Mouse (Mus musculus) midbrain, embryonic 14.5 days (tissue): ENCODE measurements around the gene Olfr275. TPM values are rescaled to one million over a fixed set of nuclear protein-coding genes. Genes with fewer than 3 reads are reported as not detected.
"Not testable (repeated sequence)": the region's sequence is repeated elsewhere in the genome, so short reads cannot be mapped to it uniquely, and the experiment has no call there.

Experiments
- ATAC-seq: fragments of 200-750 bp; cut with Nextera tagmentation; 2 replicates; pipeline ENCODE4 v1.8.0; 2017; ENCODE audit warnings: moderate number of reproducible peaks, moderate library complexity; ENCODE audit not compliant: low FRiP score, low TSS enrichment
- DNase-seq: peaks from one replicate; pipeline ENCODE4 v3.0.0-alpha.2; 2015
- H3K27ac ChIP-seq: fragments of 300-500 bp; sonication (generic); replicated peaks from 2 replicates; pipeline ENCODE4 v1.5.1; 2014; ENCODE audit warnings: mild to moderate bottlenecking, low read depth, low read length, moderate library complexity
- H3K27me3 ChIP-seq: fragments of 300-500 bp; sonication (generic); 2 replicates; pipeline ENCODE4 v1.6.1; 2014; ENCODE audit warnings: low read length, control low read depth, mixed read lengths; ENCODE audit not compliant: control insufficient read depth, insufficient read depth
- H3K36me3 ChIP-seq: fragments of 300-500 bp; sonication (generic); 2 replicates; pipeline ENCODE4 v1.6.1; 2014; ENCODE audit warnings: low read length, control low read depth; ENCODE audit not compliant: control insufficient read depth, insufficient read depth
- H3K4me1 ChIP-seq: fragments of 300-500 bp; sonication (generic); 2 replicates; pipeline ENCODE4 v1.6.1; 2014; ENCODE audit warnings: mild to moderate bottlenecking, antibody characterized with exemption, low read length, control low read depth; ENCODE audit not compliant: control insufficient read depth, insufficient read depth
- H3K4me2 ChIP-seq: fragments of 300-500 bp; sonication (generic); 2 replicates; pipeline ENCODE4 v1.6.1; 2014; ENCODE audit warnings: mild to moderate bottlenecking, low read length, moderate library complexity
- H3K4me3 ChIP-seq: fragments of 300-500 bp; sonication (generic); replicated peaks from 2 replicates; pipeline ENCODE4 v1.5.1; 2014; ENCODE audit warnings: low read depth, low read length
- H3K9ac ChIP-seq: fragments of 300-500 bp; sonication (generic); replicated peaks from 2 replicates; pipeline ENCODE4 v1.6.1; 2014; ENCODE audit warnings: mild to moderate bottlenecking, low read length, moderate library complexity
- H3K9me3 ChIP-seq: fragments of 300-500 bp; sonication (generic); 2 replicates; pipeline ENCODE4 v1.6.1; 2016; ENCODE audit warnings: low read length, control low read depth, mixed read lengths; ENCODE audit not compliant: control insufficient read depth
- WGBS: fragments of 180-500 bp; shearing (Covaris S2); extraction: QIAGEN DNeasy Blood & Tissue Kit; methylation state at CpG from one replicate; pipeline ENCODE4 v1.1.7; 2014; 5-methylcytosine and 5-hydroxymethylcytosine counted together
- polyA plus RNA-seq: library from polyadenylated mRNA; unstranded; fragments of >200 nt; fragmentation: Nextera tagmentation; extraction: Ambion mirVana; gene quantifications from 2 replicates; pipeline ENCODE4 v1.2.1, GENCODE M21; 2014

Olfr275 gene
- polyA plus RNA-seq, result not detected in 2 replicates

- H3K27ac ChIP-seq, result no peak within 1 kb of the TSS
- no peaks in the 10 kb centered on the region for H3K4me1 ChIP-seq
- no peaks in the 10 kb centered on the region for H3K9me3 ChIP-seq
- H3K9ac ChIP-seq, result no peak within 1 kb of the TSS
- ATAC-seq (no peak), DNase-seq (no peak)
- no peaks in the 10 kb centered on the region for H3K36me3 ChIP-seq
- no peak within 1 kb of the TSS for H3K4me2 ChIP-seq
- no peaks in the 10 kb centered on the region for H3K27me3 ChIP-seq
- no peak within 1 kb of the TSS for H3K4me3 ChIP-seq
- 87% methylated on average over 2 of the region's 2 CpGs for WGBS
Observed at GRCm38 (mm10) chr4:52814304-52814703, at the start of gene Olfr275. Gene Olfr275 (plus strand): TSS chr4:52814604.

GRCm38 (mm10) chr4:52765612-52766011 lies 48.8 kb upstream of the Olfr275 start:
- DNase-seq (no peak), ATAC-seq (no peak)
- H3K27ac ChIP-seq, result no peak overlapping the region
- no peak overlapping the region for H3K9ac ChIP-seq
- no peaks in the 10 kb centered on the region for H3K36me3 ChIP-seq
- H3K4me1 ChIP-seq, result no peaks in the 10 kb centered on the region
- H3K4me2 ChIP-seq, result no peak overlapping the region
- H3K4me3 ChIP-seq, result no peak overlapping the region
- H3K9me3 ChIP-seq, result no peaks in the 10 kb centered on the region
- WGBS, result 92% methylated on average over 6 of the region's 6 CpGs
- no peaks in the 10 kb centered on the region for H3K27me3 ChIP-seq

DNA sequence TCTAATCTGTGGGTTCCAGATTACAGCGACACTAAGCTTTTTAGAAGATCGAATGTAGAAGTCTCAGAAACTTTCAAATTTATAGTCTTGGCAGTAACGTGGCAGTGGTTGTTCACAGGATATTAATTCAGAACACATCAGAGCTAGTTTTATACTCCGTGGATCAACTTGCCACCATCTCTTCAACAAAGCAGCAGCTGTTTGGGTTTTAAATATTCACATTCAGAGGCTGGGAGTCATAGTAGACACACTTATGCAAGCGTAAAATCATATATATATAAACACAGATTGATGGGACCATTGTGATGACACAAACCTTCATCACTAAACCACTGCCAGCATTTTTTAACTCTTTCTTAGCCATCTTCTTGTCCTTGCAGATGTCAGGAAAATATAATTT lies 42.2 kb upstream of the Olfr275 start:
- Histone ChIP-seq H3K4me1 (no peaks in the 10 kb centered on the region), H3K36me3 (no peaks in the 10 kb centered on the region), H3K9ac (no peak overlapping the region), H3K27ac (no peak overlapping the region), H3K4me2 (no peak overlapping the region), H3K27me3 (no peaks in the 10 kb centered on the region), H3K9me3 (no peaks in the 10 kb centered on the region), H3K4me3 (no peak overlapping the region)
- WGBS, result 73% methylated on average over 5 of the region's 5 CpGs
- no peak for DNase-seq
- ATAC-seq, result no peak

DNA sequence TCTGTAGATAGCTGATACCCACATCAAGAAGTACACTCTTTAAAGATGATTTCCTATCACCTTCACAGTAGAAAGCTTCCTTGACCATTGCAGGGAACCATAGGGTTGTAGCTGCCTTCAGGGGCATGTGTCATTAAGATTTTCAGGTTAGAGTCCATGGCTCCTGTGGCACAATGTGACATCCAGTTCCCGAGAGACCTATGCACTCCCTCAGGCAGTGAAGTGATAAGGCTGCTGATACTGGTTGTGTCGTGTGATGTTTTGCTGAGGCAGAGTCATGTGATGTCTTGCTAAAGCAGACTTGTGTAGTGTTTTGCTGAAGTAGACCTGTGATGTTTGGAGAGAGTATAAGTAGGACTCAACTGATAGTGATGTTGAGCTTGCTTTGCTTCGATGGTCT lies 14.4 kb upstream of the Olfr275 start:
- 87% methylated on average over 3 of the region's 3 CpGs for WGBS
- ATAC-seq (no peak), DNase-seq (no peak)
- no peaks in the 10 kb centered on the region for H3K36me3 ChIP-seq
- H3K4me2 ChIP-seq, result no peak overlapping the region
- no peaks in the 10 kb centered on the region for H3K9me3 ChIP-seq
- no peak overlapping the region for H3K9ac ChIP-seq
- H3K4me1 ChIP-seq, result no peaks in the 10 kb centered on the region
- H3K27ac ChIP-seq, result no peak overlapping the region
- H3K4me3 ChIP-seq, result no peak overlapping the region
- no peaks in the 10 kb centered on the region for H3K27me3 ChIP-seq

DNA sequence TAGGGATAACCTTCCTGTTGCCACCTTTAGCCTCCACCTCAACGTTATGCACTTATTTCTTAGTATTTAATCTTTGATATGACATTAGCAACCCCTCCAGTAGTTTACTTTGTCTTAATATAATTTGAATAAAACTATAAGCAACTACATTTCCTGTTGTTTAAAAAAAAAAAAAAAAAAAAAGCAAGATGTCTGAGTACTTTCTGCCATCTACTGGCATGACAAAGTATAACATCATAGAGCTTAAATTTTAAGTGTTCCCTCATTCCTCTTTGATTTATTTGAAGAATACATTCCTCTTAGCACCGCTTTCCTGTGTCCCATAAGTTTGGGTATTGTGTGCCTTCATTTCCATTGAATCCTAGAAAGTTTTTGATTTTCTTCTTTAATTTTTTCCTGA lies 2.5 kb upstream of the Olfr275 start:
- no peak overlapping the region for H3K9ac ChIP-seq
- no peak overlapping the region for H3K4me3 ChIP-seq
- WGBS, result 39% methylated on average over 2 of the region's 2 CpGs
- H3K4me1 ChIP-seq, result no peaks in the 10 kb centered on the region
- H3K27me3 ChIP-seq, result no peaks in the 10 kb centered on the region
- DNase-seq (peak; percentile 64), ATAC-seq (no peak)
- H3K36me3 ChIP-seq, result no peaks in the 10 kb centered on the region
- H3K4me2 ChIP-seq, result no peak overlapping the region
- H3K9me3 ChIP-seq, result no peaks in the 10 kb centered on the region
- H3K27ac ChIP-seq, result no peak overlapping the region

DNA sequence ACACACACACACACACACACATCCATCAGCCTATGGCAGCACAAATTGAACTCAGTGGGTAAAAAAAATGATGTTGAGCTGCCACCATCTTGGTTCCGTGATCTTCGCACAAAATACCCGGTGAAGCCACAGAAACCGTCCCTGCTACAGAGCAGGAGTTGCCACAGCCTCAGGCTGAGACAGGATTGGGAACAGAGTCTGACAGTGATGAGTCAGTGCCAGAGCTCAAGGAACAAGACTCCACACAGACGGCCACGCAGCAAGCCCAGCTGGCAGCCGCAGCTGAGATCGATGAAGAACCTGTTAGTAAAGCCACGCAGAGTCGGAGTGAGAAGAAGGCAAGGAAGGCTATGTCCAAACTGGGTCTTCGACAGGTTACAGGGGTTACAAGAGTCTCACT lies 7.0 kb downstream of the Olfr275 start:
- no peak for DNase-seq
- Histone ChIP-seq H3K36me3 (no peaks in the 10 kb centered on the region), H3K9me3 (no peaks in the 10 kb centered on the region), H3K4me2 (no peak overlapping the region), H3K27ac (no peak overlapping the region), H3K4me1 (no peaks in the 10 kb centered on the region), H3K4me3 (no peak overlapping the region), H3K9ac (no peak overlapping the region), H3K27me3 (no peaks in the 10 kb centered on the region)
- ATAC-seq, result no peak
- 96% methylated on average over 11 of the region's 11 CpGs for WGBS

- H3K4me3 ChIP-seq, H3K9ac ChIP-seq, H3K27me3 ChIP-seq, H3K27ac ChIP-seq, ATAC-seq, H3K36me3 ChIP-seq, H3K4me2 ChIP-seq, H3K9me3 ChIP-seq, DNase-seq, H3K4me1 ChIP-seq: not testable (repeated sequence)
- WGBS, result 31% methylated on average over 1 of the region's 1 CpGs
Observed at GRCm38 (mm10) chr4:52845411-52845810, 31.0 kb downstream of the Olfr275 start.

DNA sequence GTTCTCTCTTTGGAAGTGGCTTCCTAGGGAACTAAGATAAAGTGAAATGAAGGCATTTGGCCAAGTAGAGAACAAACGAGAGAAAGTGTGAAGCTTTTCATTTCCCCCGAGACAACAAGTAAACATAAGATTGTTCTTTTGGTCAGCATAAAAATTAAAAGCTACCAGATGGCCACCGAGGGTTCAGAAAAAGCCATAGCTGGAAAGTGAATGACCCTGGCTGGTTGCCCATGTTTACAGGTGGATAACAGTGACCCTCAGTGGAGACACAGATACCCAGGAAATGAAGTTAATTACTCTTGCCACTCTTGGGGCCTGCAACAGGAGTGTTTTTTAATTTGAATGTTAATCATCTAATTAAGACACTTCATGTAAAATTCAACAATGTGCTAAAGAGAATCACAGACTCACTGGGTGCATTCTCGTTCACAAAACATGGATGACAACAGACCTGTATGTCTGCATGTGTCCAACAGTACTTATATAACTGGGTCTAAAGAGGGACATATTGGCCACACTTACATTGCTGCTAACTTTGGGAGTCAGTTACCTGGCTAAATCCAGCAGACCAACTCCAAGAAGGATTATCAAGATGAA lies 34.7 kb downstream of the Olfr275 start:
- H3K4me3 ChIP-seq, result no peak overlapping the region
- no peak overlapping the region for H3K9ac ChIP-seq
- no peaks in the 10 kb centered on the region for H3K27me3 ChIP-seq
- no peak overlapping the region for H3K4me2 ChIP-seq
- no peaks in the 10 kb centered on the region for H3K36me3 ChIP-seq
- H3K9me3 ChIP-seq, result no peaks in the 10 kb centered on the region
- no peak for ATAC-seq
- no peaks in the 10 kb centered on the region for H3K4me1 ChIP-seq
- DNase-seq, result peak; percentile 55
- WGBS, result 64% methylated on average over 4 of the region's 4 CpGs
- no peak overlapping the region for H3K27ac ChIP-seq

- no peak for DNase-seq
- WGBS, result 90% methylated on average over 5 of the region's 5 CpGs
Observed at GRCm38 (mm10) chr4:52849672-52850071, 35.3 kb downstream of the Olfr275 start.

More at GRCm38 (mm10) chr4:52849672-52850071, 35.3 kb downstream of the Olfr275 start:
- ATAC-seq, result no peak
- no peak overlapping the region for H3K4me2 ChIP-seq
- no peak overlapping the region for H3K9ac ChIP-seq
- no peak overlapping the region for H3K4me3 ChIP-seq
- H3K27ac ChIP-seq, result no peak overlapping the region
- no peaks in the 10 kb centered on the region for H3K9me3 ChIP-seq
- H3K27me3 ChIP-seq, result no peaks in the 10 kb centered on the region
- H3K36me3 ChIP-seq, result no peaks in the 10 kb centered on the region
- no peaks in the 10 kb centered on the region for H3K4me1 ChIP-seq
